Mouse (Mus musculus): ENCODE measurements around the gene Mroh8.

DNA sequence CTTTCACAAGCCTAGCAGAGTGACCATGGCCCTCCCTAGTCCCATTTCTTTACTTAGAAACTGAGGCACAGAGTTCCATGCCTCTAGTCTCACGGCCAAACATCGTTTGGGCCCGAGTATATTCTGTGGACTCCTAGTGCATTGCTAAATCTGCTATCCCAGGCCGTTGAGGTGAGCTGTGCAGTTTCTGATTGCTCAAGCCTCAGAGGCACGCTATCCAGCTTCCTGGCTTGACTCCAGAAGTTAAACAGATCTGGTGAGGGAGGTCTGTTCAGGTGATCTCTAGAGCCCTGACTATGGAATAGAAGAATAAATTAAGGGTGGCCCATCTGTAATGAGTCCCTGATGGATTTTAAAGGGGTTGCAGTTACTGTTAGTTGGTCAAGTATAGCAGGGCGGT, 37.9 kb upstream of the Mroh8 start:
- TF ChIP-seq CTCF (IDR thresholded peaks at IDR 0.05; ENCODE audit: borderline replicate concordance, control insufficient read depth, extremely low read depth, insufficient read depth, low read length, poor library complexity) (no peak), POLR2A (IDR thresholded peaks at IDR 0.05; ENCODE audit: control insufficient read depth, extremely low read depth, insufficient read depth, low read length, poor library complexity) (no peak)
